Mouse (Mus musculus): ENCODE measurements around the gene Hmgcs1.

DNA sequence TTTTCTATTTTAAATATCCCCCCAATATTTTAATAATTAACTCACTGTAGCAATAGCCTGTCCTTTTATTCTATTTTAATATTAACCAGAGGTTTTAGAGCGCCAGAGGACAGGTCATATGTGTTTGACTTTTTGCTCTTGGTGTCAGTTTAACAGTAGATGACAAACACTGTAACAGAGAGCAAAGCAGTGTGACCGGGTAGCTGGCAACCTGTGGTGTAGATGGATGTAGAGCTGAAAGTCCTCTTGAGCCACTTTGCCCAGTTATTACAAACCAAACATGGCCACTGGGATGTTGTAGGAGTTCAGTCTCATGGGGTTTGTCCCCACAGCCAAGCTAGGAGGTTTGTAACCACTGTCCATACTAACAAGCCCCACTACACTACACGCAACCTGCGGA lies 8.3 kb downstream of the Hmgcs1 start:
- TF ChIP-seq POLR2A (IDR thresholded peaks at IDR 0.05; ENCODE audit: low read depth, low read length): no peak
- TF ChIP-seq CTCF (conservative IDR thresholded peaks at IDR 0.05; ENCODE audit: insufficient read depth, insufficient read length, low read depth, low read length): no peak

All from kidney, adult 2 months (tissue).